Mouse (Mus musculus) thymus, adult 2 months (tissue): ENCODE data around the gene Bag1.

ENCODE experiments used
- CTCF ChIP-seq: fragments of 200-500 bp; IDR thresholded peaks from 2 replicates; pipeline ENCODE4 v1.5.1; 2012; ENCODE audit warnings: mild to moderate bottlenecking, control low read depth, low read length, moderate library complexity, borderline replicate concordance; ENCODE audit not compliant: control insufficient read depth, poor library complexity, insufficient read depth; ENCODE audit errors: extremely low read depth
- POLR2A ChIP-seq: fragments of 200-500 bp; IDR thresholded peaks from 2 replicates; pipeline ENCODE4 v1.6.1; 2012; ENCODE audit warnings: mild to moderate bottlenecking, low read length, control low read depth, moderate library complexity; ENCODE audit not compliant: control insufficient read depth, poor library complexity, insufficient read depth; ENCODE audit errors: extremely low read depth

- no peak for TF ChIP-seq CTCF
- TF ChIP-seq POLR2A, result no peak
Measured at GRCm38 (mm10) chr4:40900071-40900470, 48.0 kb downstream of the Bag1 start.
